Mouse (Mus musculus) forebrain, embryonic 10.5 days (tissue): ENCODE data around the gene C2cd4d. TPM values are rescaled to one million over a fixed set of nuclear protein-coding genes. Genes with fewer than 3 reads are reported as not detected.

Experiments
- DNase-seq: peaks from one replicate; pipeline ENCODE4 v3.0.0-alpha.2; 2017; ENCODE audit warnings: low spot score; ENCODE audit errors: extremely low spot score
- H3K27ac ChIP-seq: fragments of 300-500 bp; sonication (generic); 2 replicates; pipeline ENCODE4 v1.5.1; 2016; ENCODE audit warnings: mild to moderate bottlenecking
- H3K27me3 ChIP-seq: fragments of 300-500 bp; sonication (generic); 2 replicates; pipeline ENCODE4 v1.6.1; 2016; ENCODE audit warnings: mild to moderate bottlenecking; ENCODE audit not compliant: poor library complexity, severe bottlenecking
- H3K36me3 ChIP-seq: fragments of 300-500 bp; sonication (generic); replicated peaks from 2 replicates; pipeline ENCODE4 v1.6.1; 2016; ENCODE audit warnings: mild to moderate bottlenecking, moderate library complexity
- H3K4me1 ChIP-seq: fragments of 300-500 bp; sonication (generic); 2 replicates; pipeline ENCODE4 v1.6.1; 2016
- H3K4me3 ChIP-seq: fragments of 300-500 bp; sonication (generic); 2 replicates; pipeline ENCODE4 v1.5.1; 2016; ENCODE audit warnings: mild to moderate bottlenecking, moderate library complexity
- H3K9me3 ChIP-seq: fragments of 300-500 bp; sonication (generic); 2 replicates; pipeline ENCODE4 v1.6.1; 2016; ENCODE audit warnings: mild to moderate bottlenecking, moderate library complexity
- WGBS: fragments of 180-500 bp; shearing (Covaris S2); methylation state at CpG from one replicate; pipeline ENCODE4 v1.1.7; 2016; 5-methylcytosine and 5-hydroxymethylcytosine counted together
- polyA plus RNA-seq: library from polyadenylated mRNA; unstranded; fragments of >200 nt; fragmentation: Nextera tagmentation; extraction: Ambion mirVana; gene quantifications from 2 replicates; pipeline ENCODE4 v1.2.1, GENCODE M21; 2016

The C2cd4d gene
- polyA plus RNA-seq, 1 experiment from 2014 or later: 0.40 TPM

- DNase-seq: no peak
- H3K36me3 ChIP-seq: no peaks in the 10 kb centered on the region
- H3K9me3 ChIP-seq: peaks cover 5% of the 10 kb centered on the region; the same call in 1 of the 2 replicates
- H3K27me3 ChIP-seq: peaks cover 56% of the 10 kb centered on the region
- no peak overlapping the region for H3K27ac ChIP-seq
- peaks cover 25% of the 10 kb centered on the region for H3K4me1 ChIP-seq
- WGBS: 93% methylated on average over 6 of the region's 6 CpGs
- H3K4me3 ChIP-seq: no peak overlapping the region
Observed at GRCm38 (mm10) chr3:94367511-94367910, 5.3 kb downstream of the C2cd4d start.

DNA sequence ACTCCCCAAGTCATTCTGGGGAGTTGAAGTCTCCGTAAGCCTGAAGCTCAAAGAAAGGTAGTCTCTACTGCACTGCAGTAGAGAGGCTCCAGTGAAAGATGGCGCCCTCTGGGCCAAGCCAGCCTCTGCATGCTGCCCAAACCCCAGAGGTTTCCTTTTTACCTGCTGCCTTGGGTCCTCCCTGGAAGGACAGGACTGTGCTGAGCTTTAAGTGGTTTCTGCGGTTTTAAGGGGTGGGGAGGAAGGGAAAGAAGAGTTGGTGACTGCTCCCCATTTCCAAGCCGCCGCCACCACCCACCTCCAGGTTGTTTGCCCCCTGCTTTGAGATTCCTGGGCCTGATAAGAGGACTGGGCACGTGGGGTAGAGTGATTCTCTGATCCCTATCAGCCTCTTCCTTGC is 6.4 kb downstream of the C2cd4d start:
- 66% methylated on average over 6 of the region's 6 CpGs for WGBS

GRCm38 (mm10) chr3:94369709-94370108 is 7.5 kb downstream of the C2cd4d start:
- peaks cover 56% of the 10 kb centered on the region for H3K27me3 ChIP-seq
- H3K4me3 ChIP-seq: no peak overlapping the region
- H3K36me3 ChIP-seq: no peaks in the 10 kb centered on the region
- peaks cover 33% of the 10 kb centered on the region for H3K4me1 ChIP-seq
- H3K9me3 ChIP-seq: no peaks in the 10 kb centered on the region; the same call in 1 of the 2 replicates
- no peak for DNase-seq
- no peak overlapping the region for H3K27ac ChIP-seq
- 74% methylated on average over 2 of the region's 2 CpGs for WGBS

More for the DNA sequence above, 6.4 kb downstream of the C2cd4d start:
- Histone ChIP-seq H3K4me1 (peaks cover 30% of the 10 kb centered on the region), H3K36me3 (no peaks in the 10 kb centered on the region), H3K27me3 (peaks cover 56% of the 10 kb centered on the region), H3K27ac (no peak overlapping the region), H3K4me3 (no peak overlapping the region), H3K9me3 (no peaks in the 10 kb centered on the region; the same call in 1 of the 2 replicates)
- no peak for DNase-seq

- Histone ChIP-seq H3K9me3 (no peaks in the 10 kb centered on the region), H3K4me3 (peak overlapping the region; percentile 12; the same call in 1 of the 2 replicates), H3K36me3 (no peaks in the 10 kb centered on the region), H3K27me3 (peaks cover 54% of the 10 kb centered on the region), H3K27ac (peak overlapping the region; percentile 60), H3K4me1 (peaks cover 33% of the 10 kb centered on the region)
- 7% methylated on average over 11 of the region's 11 CpGs for WGBS
- DNase-seq: no peak
Observed at GRCm38 (mm10) chr3:94371637-94372036, 9.4 kb downstream of the C2cd4d start.

GRCm38 (mm10) chr3:94372038-94372437 is 9.8 kb downstream of the C2cd4d start:
- H3K9me3 ChIP-seq: no peaks in the 10 kb centered on the region
- H3K36me3 ChIP-seq: no peaks in the 10 kb centered on the region
- peaks cover 56% of the 10 kb centered on the region for H3K27me3 ChIP-seq
- WGBS: 0% methylated on average over 3 of the region's 3 CpGs
- peak overlapping the region; percentile 60 for H3K27ac ChIP-seq
- peaks cover 35% of the 10 kb centered on the region for H3K4me1 ChIP-seq
- no peak for DNase-seq
- H3K4me3 ChIP-seq: peak overlapping the region; percentile 12; the same call in 1 of the 2 replicates

DNA sequence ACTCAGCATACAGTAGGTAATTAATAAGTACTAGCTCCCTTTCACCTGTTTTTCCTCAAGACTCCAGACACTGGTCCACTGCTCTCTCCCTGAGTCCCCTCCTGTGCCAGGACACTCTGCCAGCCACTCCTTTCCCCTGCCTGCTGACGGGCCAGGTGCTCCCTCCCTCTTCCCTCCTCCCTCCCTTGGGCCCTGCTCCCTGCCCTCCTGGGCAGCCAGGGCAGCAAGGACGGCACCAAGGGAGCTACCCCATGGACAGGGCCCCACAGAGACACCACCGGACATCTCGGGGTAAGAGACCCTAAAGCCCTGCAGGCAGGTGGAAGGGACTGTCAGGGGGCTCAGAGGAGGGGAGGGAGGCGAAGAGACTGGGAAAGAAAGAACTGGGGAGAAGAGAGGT is 10.4 kb downstream of the C2cd4d start, which contains the start of gene Rorc:
TSS of gene Rorc (plus strand) at position 154 of the 400 bp plus-strand sequence.
- Histone ChIP-seq H3K27me3 (peaks cover 62% of the 10 kb centered on the region), H3K4me3 (peak within 1 kb of the TSS; percentile 37), H3K27ac (peak within 1 kb of the TSS; percentile 60), H3K4me1 (peaks cover 39% of the 10 kb centered on the region), H3K36me3 (no peaks in the 10 kb centered on the region), H3K9me3 (no peaks in the 10 kb centered on the region)
- WGBS: 8% methylated on average over 5 of the region's 5 CpGs
- no peak for DNase-seq

DNA sequence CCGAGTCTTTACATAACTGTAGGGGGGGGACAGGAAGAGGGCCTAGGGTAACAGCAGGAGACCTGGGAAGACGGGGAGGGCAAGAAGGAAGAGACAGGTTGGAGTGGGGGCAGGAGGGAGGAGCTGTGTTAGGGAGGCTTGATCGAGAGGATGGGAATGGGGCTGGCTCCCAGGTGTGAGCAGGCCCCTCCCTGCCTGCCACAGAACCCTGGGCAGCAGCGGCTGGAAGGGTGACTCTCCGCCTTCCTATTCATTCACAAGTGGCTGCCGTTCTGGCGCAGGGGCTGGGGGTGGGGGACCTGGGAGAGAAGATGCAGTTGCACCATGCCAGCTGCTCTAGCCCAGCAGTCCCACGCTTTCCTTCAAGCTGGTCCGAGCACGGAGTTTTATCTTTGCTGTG is 10.9 kb downstream of the C2cd4d start:
- Histone ChIP-seq H3K4me3 (peak overlapping the region; percentile 37), H3K27me3 (peaks cover 62% of the 10 kb centered on the region), H3K36me3 (no peaks in the 10 kb centered on the region), H3K4me1 (peaks cover 39% of the 10 kb centered on the region), H3K9me3 (no peaks in the 10 kb centered on the region), H3K27ac (peak overlapping the region; percentile 56)
- WGBS: 3% methylated on average over 10 of the region's 10 CpGs
- no peak for DNase-seq

- WGBS: 1% methylated on average over 5 of the region's 5 CpGs
- no peaks in the 10 kb centered on the region for H3K36me3 ChIP-seq
- H3K4me1 ChIP-seq: peaks cover 39% of the 10 kb centered on the region
- H3K9me3 ChIP-seq: no peaks in the 10 kb centered on the region
- peaks cover 62% of the 10 kb centered on the region for H3K27me3 ChIP-seq
- peak overlapping the region; percentile 37 for H3K4me3 ChIP-seq
- no peak for DNase-seq
- H3K27ac ChIP-seq: peak overlapping the region; percentile 56
Observed at GRCm38 (mm10) chr3:94373597-94374011, 11.4 kb downstream of the C2cd4d start.

DNA sequence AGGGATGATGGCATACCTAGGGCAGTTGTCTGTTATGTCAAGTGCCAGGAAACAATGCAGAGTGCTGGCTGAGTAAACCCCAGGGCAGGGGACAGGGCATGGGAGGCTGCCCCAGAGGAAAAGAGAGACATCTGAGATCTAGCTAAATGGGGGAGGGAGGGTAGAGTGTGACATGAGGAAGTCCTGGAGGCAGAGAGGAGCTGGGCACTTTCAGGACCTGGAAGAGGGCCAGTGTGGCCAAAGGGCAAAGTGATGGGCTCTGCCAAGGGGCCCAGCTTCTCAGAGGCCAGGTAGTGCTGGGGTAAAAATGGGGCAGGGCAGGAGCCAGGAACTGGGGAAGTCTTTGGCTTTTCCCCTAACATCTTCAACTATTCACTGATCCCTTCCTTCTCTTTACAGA is 12.4 kb downstream of the C2cd4d start:
- Histone ChIP-seq H3K9me3 (no peaks in the 10 kb centered on the region), H3K27ac (no peak overlapping the region), H3K4me3 (no peak overlapping the region), H3K27me3 (peaks cover 62% of the 10 kb centered on the region), H3K4me1 (peaks cover 39% of the 10 kb centered on the region), H3K36me3 (no peaks in the 10 kb centered on the region)
- DNase-seq: no peak

DNA sequence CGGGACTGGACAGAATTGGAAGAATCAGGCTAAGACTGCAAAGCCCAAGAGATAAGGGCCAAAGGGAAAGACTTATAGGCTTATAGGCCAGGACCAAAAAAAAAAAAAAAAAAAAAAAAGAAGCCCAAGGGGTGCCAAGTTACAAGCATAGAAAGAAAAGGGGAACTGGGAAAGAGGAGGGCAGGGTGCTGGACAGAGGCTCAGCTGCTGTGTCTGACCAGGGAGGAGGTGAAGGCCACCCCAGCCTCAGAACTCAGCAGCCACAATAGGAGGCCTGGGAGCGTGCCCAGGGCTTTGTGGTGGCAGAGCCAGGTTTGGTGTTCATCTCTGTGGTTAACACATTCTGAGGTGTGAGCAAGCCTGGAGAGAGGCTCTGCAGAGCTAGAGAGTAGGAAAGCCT is 12.9 kb downstream of the C2cd4d start:
- no peak for DNase-seq
- no peak overlapping the region for H3K4me3 ChIP-seq
- no peak overlapping the region for H3K27ac ChIP-seq
- H3K36me3 ChIP-seq: no peaks in the 10 kb centered on the region
- 69% methylated on average over 2 of the region's 2 CpGs for WGBS
- no peaks in the 10 kb centered on the region for H3K9me3 ChIP-seq
- H3K27me3 ChIP-seq: peaks cover 62% of the 10 kb centered on the region
- H3K4me1 ChIP-seq: peaks cover 44% of the 10 kb centered on the region

DNA sequence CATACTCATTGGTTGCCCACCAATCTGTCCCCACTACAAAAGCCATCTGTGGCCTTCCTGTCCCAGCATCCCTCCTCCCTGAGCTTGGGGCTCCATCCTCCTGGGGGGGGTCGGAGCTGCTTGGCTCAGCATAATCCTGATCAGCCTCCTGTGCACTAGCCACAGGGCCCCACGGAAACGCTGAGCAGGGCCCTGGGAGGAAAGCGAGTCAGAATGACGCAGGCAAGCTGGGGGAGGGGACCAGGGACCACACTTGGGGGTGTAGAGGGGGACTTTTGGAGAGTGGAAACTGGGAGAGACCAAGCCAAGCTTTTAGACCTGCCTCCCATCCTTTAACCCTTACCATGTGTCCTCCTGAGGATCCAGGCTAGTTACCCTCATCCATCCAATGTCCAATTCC is 13.6 kb downstream of the C2cd4d start:
- Histone ChIP-seq H3K27me3 (peaks cover 62% of the 10 kb centered on the region), H3K4me3 (no peak overlapping the region), H3K4me1 (peaks cover 47% of the 10 kb centered on the region), H3K36me3 (no peaks in the 10 kb centered on the region), H3K9me3 (no peaks in the 10 kb centered on the region), H3K27ac (no peak overlapping the region)
- WGBS: 52% methylated on average over 5 of the region's 5 CpGs
- no peak for DNase-seq

DNA sequence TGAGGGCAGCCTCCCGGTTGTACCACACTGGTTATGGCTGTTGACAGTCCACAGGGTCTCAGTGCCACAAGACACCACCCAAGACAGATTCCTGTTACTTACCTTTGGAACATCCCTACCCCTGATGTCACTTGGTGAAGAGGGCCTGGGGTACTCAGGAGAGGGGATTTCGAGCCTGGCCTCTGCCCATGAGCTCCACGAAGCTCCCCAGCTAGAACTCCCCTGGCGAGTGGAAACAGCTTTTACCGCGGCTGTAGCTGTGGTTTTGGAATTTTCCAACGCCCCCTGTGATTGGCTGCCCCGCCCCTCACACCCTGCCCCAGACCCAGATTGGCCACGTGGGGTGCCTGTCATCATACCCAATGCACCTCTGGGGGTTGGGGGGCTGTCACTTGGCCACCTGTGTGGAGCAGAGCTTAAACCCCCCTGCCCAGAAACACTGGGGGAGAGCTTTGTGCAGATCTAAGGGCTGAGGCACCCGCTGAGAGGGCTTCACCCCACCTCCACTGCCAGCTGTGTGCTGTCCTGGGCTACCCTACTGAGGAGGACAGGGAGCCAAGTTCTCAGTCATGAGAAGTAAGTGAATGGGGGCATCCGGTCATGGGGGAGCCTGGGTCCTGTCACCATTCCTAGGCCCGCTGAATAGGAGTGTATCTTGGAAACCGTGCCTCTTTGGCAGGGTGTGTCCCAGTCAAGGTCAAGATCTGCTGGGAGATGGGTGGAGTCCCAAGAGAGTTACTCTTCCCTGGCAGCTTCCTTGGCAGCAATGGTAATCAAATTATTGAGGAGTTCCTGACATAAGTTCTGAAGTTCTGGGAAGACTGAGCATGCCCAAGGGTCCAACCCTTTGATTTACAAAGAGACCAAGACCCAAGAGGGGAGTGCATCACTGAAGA is 15.0 kb downstream of the C2cd4d start:
- Histone ChIP-seq H3K9me3 (no peaks in the 10 kb centered on the region), H3K27ac (no peak overlapping the region), H3K4me3 (no peak overlapping the region), H3K27me3 (peaks cover 50% of the 10 kb centered on the region), H3K4me1 (peaks cover 39% of the 10 kb centered on the region), H3K36me3 (no peaks in the 10 kb centered on the region)
- 21% methylated on average over 13 of the region's 13 CpGs for WGBS
- DNase-seq: no peak

DNA sequence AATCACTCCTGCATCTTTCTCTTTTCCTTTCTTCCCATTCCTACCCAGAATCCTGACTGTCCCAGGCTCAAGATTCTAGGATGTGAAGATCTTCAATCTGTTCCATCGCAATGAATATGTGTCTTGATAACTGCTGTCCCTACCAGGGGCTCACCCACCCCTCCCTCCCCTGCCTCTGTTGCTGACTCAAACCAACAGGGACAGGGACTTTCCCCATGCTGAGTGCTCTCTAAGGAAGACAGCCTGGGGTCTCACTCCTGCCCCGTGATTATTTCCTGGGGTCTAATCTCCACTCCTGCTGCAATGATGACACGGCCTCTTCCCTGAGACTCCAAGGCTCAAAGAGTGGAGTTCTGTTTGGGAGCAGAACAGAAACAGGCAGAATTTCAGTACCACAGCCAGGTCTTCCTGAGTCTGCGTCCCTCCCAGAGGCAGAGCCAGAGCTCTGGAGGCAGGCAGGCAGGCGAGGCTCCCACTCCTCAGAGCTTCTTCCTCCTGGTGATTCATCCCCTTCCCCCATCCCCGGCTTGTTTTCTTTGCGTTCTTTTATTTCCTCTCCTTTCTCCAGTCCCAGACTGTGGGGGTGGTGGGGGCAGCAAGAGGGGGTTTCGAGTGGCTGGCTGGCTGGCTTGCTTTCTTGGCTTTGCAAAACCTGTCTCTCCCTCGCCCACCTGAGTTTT is 17.7 kb downstream of the C2cd4d start:
- no peak overlapping the region for H3K4me3 ChIP-seq
- DNase-seq: no peak
- peaks cover 15% of the 10 kb centered on the region for H3K4me1 ChIP-seq
- H3K27me3 ChIP-seq: peaks cover 23% of the 10 kb centered on the region
- 0 out of 2 replicates have a peak overlapping the region, but pooled peaks have one; percentile 15 for H3K27ac ChIP-seq
- no peaks in the 10 kb centered on the region for H3K9me3 ChIP-seq
- 20% methylated on average over 9 of the region's 9 CpGs for WGBS
- no peaks in the 10 kb centered on the region for H3K36me3 ChIP-seq
